Mouse (Mus musculus) layer of hippocampus, adult 11-12 months (tissue): ENCODE results near the gene Marveld1.

ENCODE experiments used
- DNase-seq: peaks from one replicate; pipeline ENCODE4 v3.0.0; 2022; ENCODE audit warnings: low spot score

Marveld1 gene

DNA sequence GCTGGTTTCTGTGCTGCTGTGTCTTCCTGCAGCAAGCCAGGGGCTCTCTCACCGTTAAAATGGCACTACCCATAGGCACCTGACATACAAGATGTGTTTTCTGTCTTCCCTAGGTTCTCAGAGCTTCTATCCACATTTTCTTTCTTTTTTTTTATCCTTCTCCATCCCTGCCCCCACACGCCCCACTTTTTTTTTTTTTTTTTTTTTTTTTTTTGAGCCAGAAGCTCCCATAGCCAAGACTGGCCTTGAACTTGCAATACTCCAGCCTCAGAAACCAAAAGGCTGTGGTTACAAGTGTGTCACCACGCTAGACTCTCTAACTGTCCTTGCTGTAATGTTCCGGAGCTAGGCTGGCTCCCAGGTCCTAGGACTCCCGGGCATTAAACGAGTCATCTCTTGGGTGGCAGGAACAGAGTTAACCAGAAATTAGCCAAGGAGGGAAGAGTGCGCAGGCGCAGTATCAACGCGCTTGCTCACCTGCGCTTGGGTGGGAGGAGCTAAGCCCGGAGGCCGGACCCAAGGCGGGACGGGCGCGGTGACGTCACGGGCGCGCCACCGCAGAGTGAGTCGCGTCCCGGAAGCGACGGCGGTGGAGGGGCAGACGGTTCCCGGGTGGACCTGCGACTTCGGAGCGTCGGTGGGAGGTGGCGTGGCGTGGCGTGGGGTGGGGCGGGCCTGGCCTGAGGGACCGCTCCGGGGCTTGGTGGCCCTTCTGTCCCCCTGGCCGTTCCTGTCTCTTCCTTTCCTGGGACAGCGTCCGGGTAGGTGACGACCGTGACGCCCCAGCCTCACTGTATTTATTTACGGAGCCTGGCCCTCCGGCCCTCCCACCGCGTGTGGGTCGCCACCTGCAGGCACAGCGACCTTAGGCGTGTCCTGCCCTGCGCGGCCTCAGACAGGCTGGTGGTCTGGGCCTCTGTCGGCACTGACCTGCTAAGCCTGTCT is 23.1 kb downstream of the Marveld1 start:
- DNase-seq = peak; percentile 93

DNA sequence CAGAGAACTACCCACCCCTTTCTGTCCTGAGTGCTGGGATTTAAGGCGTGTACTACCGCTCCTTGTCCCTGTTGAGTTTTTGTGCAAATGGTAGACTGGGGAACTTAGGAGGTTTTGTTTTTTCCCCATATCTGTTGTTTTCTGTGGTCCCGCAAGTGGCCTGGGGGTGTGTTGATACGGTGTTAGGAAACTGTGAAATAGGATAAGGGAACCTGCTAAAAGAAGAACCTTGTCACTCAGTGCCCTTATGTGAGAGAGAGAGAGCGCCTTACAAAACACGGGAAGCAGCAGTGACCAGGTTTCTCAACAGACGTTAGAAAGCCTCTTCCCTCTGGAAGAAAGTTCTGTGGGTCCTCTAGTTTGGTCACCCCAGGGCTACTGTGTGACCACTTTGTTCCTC is 29.6 kb downstream of the Marveld1 start:
- no peak for DNase-seq

DNA sequence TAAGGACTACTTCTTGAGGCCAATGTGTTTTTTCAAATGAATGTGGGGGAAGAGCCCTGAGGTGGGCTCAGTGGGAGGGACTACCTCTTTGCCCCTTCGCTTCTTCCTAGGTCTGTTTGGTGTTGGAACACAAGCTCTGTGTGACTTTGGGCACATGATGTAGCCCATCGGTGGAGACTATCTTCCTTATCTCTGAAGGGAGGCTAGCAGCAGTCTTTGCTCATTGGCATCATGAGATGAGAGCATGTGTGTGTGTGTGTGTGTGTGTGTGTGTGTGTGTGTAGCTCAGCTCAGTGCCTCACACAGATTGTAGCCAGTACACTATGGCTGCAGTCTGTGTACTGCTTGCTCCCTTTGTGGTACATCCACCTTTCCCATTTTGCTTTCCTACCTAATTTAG is 30.3 kb downstream of the Marveld1 start:
- no peak for DNase-seq

DNA sequence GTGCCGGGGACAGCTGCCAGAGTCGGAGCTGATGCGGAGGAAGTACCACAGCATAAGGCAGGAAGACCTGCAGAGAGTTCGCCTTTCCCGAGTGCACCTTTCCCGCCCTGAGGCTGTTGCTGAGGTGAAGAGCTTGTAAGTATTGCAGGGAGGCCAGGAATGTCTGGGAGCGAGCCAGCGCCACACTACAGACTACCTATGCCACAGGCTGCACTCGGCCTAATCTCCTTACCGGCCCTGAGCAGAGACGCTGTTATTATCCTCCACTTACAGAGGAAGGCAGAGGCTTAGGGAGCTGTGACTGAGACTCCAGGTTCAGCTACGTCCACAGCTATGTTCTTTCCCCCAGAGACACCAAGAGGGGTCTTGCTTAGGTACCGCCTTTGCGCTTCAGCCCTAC is 32.2 kb downstream of the Marveld1 start:
- no peak for DNase-seq

DNA sequence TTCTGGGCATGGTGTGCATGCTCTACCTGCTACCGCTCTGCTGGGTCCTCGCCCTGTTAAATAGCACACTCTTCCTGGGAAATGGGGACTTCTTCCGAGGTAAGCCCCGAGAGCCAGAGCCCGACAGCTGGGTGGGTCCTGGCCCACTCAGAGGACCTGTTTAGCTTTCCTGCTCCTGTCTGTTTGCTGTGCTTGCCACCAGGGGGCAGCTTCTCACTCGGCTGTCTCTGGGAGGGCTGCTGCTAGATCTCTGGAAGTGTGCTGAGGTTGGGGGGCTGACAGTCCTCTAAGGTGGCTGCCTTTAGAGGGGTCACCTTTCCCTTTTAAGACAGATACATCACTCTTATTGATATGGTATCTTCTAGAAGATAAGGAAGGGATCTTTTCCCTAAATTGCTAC is 35.5 kb downstream of the Marveld1 start:
- no peak for DNase-seq

DNA sequence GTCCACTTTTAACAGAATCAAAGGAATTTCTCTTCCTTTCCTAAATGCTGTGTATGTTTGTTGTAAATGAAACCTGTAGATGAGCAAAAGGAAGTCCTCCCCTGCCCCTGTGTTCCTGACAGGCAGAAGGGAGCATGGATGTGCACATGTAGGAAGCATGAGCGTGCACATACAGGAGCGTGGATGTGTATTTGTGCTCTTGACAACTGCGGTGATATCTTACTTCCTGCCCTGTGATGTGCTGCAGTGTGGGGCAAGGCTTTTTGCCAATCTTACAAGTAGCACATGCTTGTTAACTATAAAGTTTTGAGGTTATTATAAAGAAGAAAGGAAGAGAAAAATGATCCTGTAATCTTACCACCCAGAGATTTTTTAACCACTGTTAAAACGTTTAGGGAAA is 42.5 kb downstream of the Marveld1 start:
- no peak for DNase-seq

DNA sequence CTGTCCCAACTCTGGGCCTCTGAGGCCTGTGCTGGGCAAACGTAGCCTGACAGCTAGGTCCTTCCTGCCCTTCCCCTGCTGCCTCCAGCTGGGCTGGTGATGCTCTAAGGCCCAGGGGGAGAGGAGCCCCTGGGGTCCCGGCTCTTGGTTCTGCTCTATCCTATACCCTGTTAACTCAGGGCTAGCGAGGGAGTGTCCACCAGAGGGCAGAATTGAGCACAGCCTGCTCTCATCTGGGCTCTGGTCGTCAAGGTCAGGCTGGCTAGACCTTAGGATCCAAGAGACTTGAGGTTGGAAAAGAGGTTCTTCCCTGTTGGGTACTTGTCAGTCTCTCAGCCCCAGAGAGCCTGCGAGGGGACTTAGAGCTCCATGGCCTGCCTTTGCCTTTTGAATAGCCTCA is 43.3 kb downstream of the Marveld1 start:
- peak; percentile 63 for DNase-seq

DNA sequence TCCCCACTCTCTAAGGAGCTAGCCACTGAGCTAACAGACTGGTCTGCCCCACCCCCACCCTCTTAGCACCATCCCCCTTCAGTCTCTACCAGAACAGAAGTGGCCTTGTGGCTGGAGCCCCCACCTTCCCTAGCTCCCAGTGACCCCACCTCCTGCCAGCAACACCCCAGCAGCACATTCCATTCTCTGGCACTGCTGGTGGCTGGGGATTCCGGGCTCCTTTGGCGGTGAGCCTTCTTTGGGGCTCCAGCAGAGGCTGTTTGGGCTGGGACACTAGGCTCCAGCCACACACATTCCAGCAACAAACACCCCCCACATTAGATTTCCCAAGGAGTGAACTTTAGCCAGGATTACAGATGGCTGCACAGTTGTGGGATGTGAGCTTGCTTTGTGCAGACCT is 46.1 kb downstream of the Marveld1 start:
- DNase-seq = no peak

DNA sequence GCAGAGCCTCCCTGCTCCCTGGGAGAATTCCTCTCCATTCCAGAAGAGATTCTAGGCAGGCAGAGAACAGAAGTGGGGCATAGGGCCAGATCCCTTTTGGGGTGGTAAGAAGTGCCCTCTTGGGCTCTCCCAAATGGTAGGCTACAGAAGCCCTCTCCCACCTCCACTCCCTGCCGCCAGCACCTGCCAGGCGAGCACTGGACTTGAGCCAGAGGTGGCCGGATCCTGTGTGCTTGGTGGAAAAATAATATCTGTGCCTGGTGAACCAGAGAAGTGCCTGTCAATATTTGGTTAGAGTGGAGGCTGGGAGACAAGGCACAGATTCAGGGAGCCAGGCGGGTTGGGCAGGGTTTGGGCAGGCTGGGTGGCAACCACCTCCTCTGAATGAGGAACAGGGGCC is 49.2 kb downstream of the Marveld1 start:
- DNase-seq = no peak

DNA sequence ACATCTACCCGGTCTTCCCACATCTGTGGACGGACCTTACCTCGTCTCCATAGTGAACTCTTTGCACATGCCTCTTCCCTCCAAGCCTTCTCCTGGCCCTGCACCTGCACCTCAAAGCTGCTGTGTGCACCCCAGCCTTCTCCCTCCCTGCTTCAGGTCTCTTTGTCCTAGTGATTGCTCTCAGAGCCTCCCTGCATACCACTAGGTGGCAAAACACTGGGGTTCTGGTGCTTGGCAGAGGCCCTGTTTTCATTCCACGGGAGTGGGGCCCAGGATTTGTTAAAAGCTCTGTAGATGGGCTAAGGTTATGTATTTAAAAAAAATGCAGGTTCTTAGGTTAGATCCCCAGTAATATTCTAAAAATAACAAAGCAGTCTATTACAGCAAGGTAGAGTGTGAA is 49.9 kb downstream of the Marveld1 start:
- no peak for DNase-seq

DNA sequence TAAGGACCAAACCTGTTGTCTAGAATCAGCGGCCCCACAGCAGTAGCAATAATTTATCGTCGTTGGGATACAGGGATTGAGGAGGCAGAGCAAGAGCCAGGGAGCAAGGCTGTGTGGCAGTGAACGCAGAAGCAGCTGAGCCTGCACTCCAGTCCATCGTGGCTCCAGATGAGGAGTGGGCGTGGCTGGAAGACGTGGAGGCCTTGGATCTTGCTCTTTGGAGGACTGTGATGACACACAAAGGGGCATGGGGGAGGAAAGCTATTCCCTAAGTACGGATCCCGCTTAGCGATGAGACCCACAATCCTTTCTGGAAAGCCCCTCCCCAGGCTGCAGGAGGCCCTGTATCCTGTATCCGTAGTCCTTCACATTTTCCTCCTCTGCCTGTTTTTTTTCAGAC is 50.8 kb downstream of the Marveld1 start:
- no peak for DNase-seq
